Mouse (Mus musculus): ENCODE measurements around the gene Ank3. TPM values are rescaled to one million over a fixed set of nuclear protein-coding genes. Genes with fewer than 3 reads are reported as not detected.

Gene Ank3
- polyA plus RNA-seq, 1 experiment from 2014 or later: 44.7 TPM

DNA sequence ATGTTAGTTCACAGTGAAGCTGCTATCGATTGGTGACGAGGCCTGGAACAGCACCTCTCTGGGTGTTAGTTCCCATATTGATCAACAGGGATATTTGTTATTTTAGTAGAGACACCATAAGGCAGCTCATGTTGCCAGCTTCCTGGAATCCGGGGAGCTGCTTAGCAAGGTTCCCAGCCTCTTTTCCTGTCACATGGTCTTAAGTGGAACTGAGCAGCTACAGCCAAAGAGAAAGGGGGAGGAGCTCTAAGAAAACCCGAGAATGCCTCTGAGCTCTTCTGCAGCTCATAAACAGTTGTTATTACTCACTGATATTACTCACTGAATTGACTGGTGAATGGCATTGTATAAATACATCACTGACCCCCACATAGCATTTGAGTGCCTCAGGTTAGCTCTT lies 318.3 kb downstream of the Ank3 start:
- H3K9me3 ChIP-seq: no peaks in the 10 kb centered on the region
- 78% methylated on average over 4 of the region's 4 CpGs for WGBS
- H3K36me3 ChIP-seq: no peaks in the 10 kb centered on the region

GRCm38 (mm10) chr10:69719421-69719820 lies 320.8 kb downstream of the Ank3 start:
- H3K36me3 ChIP-seq: no peaks in the 10 kb centered on the region
- DNase-seq (ENCODE audit: low spot score): no peak
- no peaks in the 10 kb centered on the region for H3K9me3 ChIP-seq
- 78% methylated on average over 5 of the region's 5 CpGs for WGBS
- no peaks in the 10 kb centered on the region for H3K27me3 ChIP-seq (ENCODE audit: insufficient read depth, poor library complexity, severe bottlenecking)
- H3K4me3 ChIP-seq: no peak overlapping the region
- H3K4me1 ChIP-seq (replicated peaks): peaks cover 39% of the 10 kb centered on the region
- H3K27ac ChIP-seq: peak overlapping the region; percentile 73; the same call in 1 of the 2 replicates

More for the DNA sequence above, 318.3 kb downstream of the Ank3 start:
- H3K4me3 ChIP-seq: no peak overlapping the region
- DNase-seq (ENCODE audit: low spot score): no peak
- no peaks in the 10 kb centered on the region for H3K27me3 ChIP-seq (ENCODE audit: insufficient read depth, poor library complexity, severe bottlenecking)
- H3K4me1 ChIP-seq (replicated peaks): peaks cover 31% of the 10 kb centered on the region
- no peak overlapping the region for H3K27ac ChIP-seq

DNA sequence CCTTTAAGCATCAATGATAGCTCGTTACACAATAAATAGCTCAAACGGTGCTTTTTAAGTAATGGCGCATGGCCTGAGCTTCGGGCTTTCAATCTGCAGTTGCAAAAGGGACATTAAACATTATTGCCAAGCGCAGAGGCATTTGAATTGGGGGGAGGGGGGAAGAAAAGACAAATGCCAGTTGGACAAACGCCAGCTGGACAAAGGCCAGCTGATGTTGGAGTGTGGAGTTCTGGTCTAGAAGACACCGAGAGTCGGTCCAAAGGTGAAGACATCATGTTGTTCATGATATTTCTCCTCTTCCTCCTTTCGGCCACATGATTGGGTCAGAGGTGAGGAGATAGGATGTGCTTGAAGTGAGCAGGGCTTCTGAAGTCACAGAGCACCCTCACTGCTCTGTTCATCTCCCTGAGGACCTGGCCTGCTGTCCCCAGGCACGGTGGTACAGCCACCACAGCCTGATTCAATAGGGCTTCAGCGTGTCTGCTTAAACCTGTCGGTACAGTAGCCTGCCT lies 321.4 kb downstream of the Ank3 start:
- H3K36me3 ChIP-seq: no peaks in the 10 kb centered on the region
- peaks cover 45% of the 10 kb centered on the region for H3K4me1 ChIP-seq (replicated peaks)
- WGBS: 62% methylated on average over 12 of the region's 12 CpGs
- peak overlapping the region; percentile 73 for H3K27ac ChIP-seq
- H3K27me3 ChIP-seq (ENCODE audit: insufficient read depth, poor library complexity, severe bottlenecking): no peaks in the 10 kb centered on the region
- H3K4me3 ChIP-seq: no peak overlapping the region
- DNase-seq (ENCODE audit: low spot score): no peak
- no peaks in the 10 kb centered on the region for H3K9me3 ChIP-seq

DNA sequence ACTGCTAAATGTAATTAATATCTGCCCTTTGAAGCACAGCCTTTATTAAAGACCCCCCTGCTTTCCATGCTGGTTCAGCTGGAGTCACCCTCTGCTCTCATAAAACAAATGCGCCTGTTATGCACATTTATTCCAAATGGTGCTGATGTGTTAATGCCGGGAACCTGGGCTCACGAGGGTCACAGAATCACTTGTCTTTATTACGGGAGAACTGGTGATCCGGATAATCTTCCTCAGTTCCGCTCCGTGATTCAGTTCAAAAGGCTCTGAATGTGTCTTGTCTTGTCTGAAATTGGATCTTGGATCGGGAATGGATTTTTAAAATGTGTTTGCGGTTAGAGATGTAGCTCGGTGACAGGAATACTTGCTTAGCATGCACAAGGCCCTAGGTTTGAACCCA lies 321.9 kb downstream of the Ank3 start:
- Histone ChIP-seq H3K9me3 (no peaks in the 10 kb centered on the region), H3K36me3 (no peaks in the 10 kb centered on the region), H3K4me3 (no peak overlapping the region), H3K27ac (peak overlapping the region; percentile 73), H3K4me1 (replicated peaks) (peaks cover 48% of the 10 kb centered on the region), H3K27me3 (ENCODE audit: insufficient read depth, poor library complexity, severe bottlenecking) (no peaks in the 10 kb centered on the region)
- WGBS: 49% methylated on average over 10 of the region's 10 CpGs
- DNase-seq (ENCODE audit: low spot score): peak; percentile 20

- peak overlapping the region; percentile 73 for H3K27ac ChIP-seq
- DNase-seq (ENCODE audit: low spot score): no peak
- H3K4me3 ChIP-seq: no peak overlapping the region
- H3K4me1 ChIP-seq (replicated peaks): peaks cover 48% of the 10 kb centered on the region
- 49% methylated on average over 6 of the region's 6 CpGs for WGBS
- H3K9me3 ChIP-seq: no peaks in the 10 kb centered on the region
- H3K36me3 ChIP-seq: no peaks in the 10 kb centered on the region
- no peaks in the 10 kb centered on the region for H3K27me3 ChIP-seq (ENCODE audit: insufficient read depth, poor library complexity, severe bottlenecking)
Observed at GRCm38 (mm10) chr10:69720899-69721490, 322.4 kb downstream of the Ank3 start.

DNA sequence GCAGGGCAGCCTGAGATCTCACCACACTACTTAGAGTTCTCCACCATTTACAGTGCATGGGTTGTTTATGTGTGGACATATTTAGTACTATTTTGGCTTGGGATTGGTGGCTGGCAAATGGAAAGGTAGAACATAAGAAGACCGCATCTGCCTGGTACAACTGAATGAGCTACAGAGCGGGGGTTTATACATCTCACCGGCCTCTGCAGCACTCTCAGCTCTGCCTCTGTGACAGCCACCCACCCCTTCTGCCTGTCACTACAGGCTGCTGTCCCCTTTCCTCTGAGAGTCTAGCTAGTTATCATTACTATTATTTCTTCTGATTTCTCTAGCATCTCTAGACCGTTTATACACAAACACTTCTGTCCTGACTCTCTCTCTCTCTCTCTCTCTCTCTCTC lies 325.6 kb downstream of the Ank3 start:
- no peaks in the 10 kb centered on the region for H3K9me3 ChIP-seq
- H3K27ac ChIP-seq: peak overlapping the region; percentile 8; the same call in 1 of the 2 replicates
- no peaks in the 10 kb centered on the region for H3K27me3 ChIP-seq (ENCODE audit: insufficient read depth, poor library complexity, severe bottlenecking)
- H3K4me1 ChIP-seq (replicated peaks): peaks cover 47% of the 10 kb centered on the region
- DNase-seq (ENCODE audit: low spot score): no peak
- H3K36me3 ChIP-seq: no peaks in the 10 kb centered on the region
- H3K4me3 ChIP-seq: no peak overlapping the region
- WGBS: 95% methylated on average over 4 of the region's 4 CpGs

GRCm38 (mm10) chr10:69725078-69725477 lies 326.5 kb downstream of the Ank3 start:
- no peaks in the 10 kb centered on the region for H3K27me3 ChIP-seq (ENCODE audit: insufficient read depth, poor library complexity, severe bottlenecking)
- no peak overlapping the region for H3K4me3 ChIP-seq
- H3K4me1 ChIP-seq (replicated peaks): peaks cover 41% of the 10 kb centered on the region
- DNase-seq (ENCODE audit: low spot score): no peak
- WGBS: 69% methylated on average over 14 of the region's 14 CpGs
- H3K9me3 ChIP-seq: no peaks in the 10 kb centered on the region
- H3K36me3 ChIP-seq: no peaks in the 10 kb centered on the region
- H3K27ac ChIP-seq: peak overlapping the region; percentile 56

DNA sequence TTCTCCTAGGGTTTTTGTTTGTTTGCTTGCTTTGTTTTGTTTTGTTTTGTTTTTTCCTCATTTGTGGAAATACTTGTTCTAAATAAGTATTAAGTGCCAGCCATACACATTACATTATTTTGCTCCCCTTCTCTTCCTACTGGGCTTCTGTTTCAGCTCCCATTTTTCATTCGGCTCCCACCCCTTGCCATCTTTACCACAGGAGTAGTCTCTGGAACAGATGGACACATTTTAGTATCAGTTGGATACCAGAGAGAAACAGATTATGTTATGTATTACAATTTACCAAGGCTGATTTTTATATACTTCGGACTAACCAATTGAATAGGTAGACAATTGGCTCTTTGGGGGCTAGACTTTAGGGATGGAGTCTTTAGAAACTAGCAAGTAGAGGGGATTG lies 327.7 kb downstream of the Ank3 start:
- no peaks in the 10 kb centered on the region for H3K9me3 ChIP-seq
- no peaks in the 10 kb centered on the region for H3K36me3 ChIP-seq
- H3K4me1 ChIP-seq (replicated peaks): peaks cover 41% of the 10 kb centered on the region
- H3K4me3 ChIP-seq: no peak overlapping the region
- DNase-seq (ENCODE audit: low spot score): no peak
- 91% methylated on average over 2 of the region's 2 CpGs for WGBS
- H3K27ac ChIP-seq: no peak overlapping the region
- no peaks in the 10 kb centered on the region for H3K27me3 ChIP-seq (ENCODE audit: insufficient read depth, poor library complexity, severe bottlenecking)

- WGBS: 89% methylated on average over 7 of the region's 7 CpGs
- no peak for DNase-seq (ENCODE audit: low spot score)
Observed at GRCm38 (mm10) chr10:69726806-69727205, 328.2 kb downstream of the Ank3 start.

GRCm38 (mm10) chr10:69728876-69729275 lies 330.3 kb downstream of the Ank3 start:
- no peak overlapping the region for H3K27ac ChIP-seq
- no peaks in the 10 kb centered on the region for H3K9me3 ChIP-seq
- H3K27me3 ChIP-seq (ENCODE audit: insufficient read depth, poor library complexity, severe bottlenecking): no peaks in the 10 kb centered on the region
- peaks cover 32% of the 10 kb centered on the region for H3K4me1 ChIP-seq (replicated peaks)
- DNase-seq (ENCODE audit: low spot score): no peak
- WGBS: 70% methylated on average over 6 of the region's 6 CpGs
- H3K4me3 ChIP-seq: no peak overlapping the region
- no peaks in the 10 kb centered on the region for H3K36me3 ChIP-seq

More at GRCm38 (mm10) chr10:69726806-69727205, 328.2 kb downstream of the Ank3 start:
- no peaks in the 10 kb centered on the region for H3K27me3 ChIP-seq (ENCODE audit: insufficient read depth, poor library complexity, severe bottlenecking)
- no peak overlapping the region for H3K4me3 ChIP-seq
- H3K27ac ChIP-seq: no peak overlapping the region
- peaks cover 37% of the 10 kb centered on the region for H3K4me1 ChIP-seq (replicated peaks)
- no peaks in the 10 kb centered on the region for H3K36me3 ChIP-seq
- H3K9me3 ChIP-seq: no peaks in the 10 kb centered on the region

DNA sequence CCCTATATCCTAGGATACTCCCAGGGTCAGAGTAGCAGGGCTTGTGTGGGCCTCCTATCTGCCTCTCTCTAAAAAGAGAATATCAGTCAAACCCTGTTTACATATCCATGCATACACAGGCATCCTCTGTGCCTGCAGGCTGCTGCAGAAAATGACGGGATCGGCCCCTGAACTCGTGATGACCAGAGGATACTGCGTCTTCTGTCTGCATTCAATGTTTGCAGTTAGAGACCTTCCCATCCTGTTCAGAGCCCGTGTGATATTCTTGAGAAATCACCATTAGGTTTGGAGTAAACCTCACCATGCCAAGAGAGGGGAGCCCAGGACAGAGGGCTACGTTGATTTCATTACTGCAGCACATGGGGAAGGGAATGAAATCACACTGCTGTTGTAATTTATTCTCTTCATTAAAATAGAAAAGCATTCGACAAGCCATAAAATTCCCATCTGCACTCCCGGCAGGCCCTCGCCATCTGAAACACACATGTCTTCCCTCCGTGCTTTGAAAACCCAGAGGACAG lies 331.8 kb downstream of the Ank3 start:
- Histone ChIP-seq H3K4me3 (no peak overlapping the region), H3K4me1 (replicated peaks) (peaks cover 18% of the 10 kb centered on the region), H3K27me3 (ENCODE audit: insufficient read depth, poor library complexity, severe bottlenecking) (no peaks in the 10 kb centered on the region), H3K9me3 (no peaks in the 10 kb centered on the region), H3K36me3 (no peaks in the 10 kb centered on the region), H3K27ac (peak overlapping the region; percentile 71; the same call in 1 of the 2 replicates)
- 69% methylated on average over 10 of the region's 10 CpGs for WGBS
- no peak for DNase-seq (ENCODE audit: low spot score)

DNA sequence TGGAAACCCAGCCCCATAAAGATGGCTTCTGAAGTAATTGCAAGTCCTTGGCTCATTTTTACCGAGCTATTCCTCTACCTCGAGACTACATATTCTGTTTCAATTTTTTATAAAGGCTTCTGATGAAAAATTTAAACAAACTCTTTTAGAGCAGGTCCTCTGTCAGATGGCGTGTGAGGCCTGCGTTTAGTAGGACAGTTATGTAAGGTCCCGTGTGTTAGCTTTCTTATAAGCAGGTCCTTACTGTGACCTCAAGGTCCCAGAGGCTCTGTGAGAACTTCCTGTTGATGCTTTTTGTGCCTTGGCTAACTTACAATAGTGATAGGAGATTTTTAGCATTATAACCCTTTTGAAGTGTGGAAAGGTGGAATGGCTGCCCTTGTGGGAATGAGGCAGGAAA lies 332.8 kb downstream of the Ank3 start:
- no peaks in the 10 kb centered on the region for H3K9me3 ChIP-seq
- H3K36me3 ChIP-seq: no peaks in the 10 kb centered on the region
- no peaks in the 10 kb centered on the region for H3K27me3 ChIP-seq (ENCODE audit: insufficient read depth, poor library complexity, severe bottlenecking)
- no peak for DNase-seq (ENCODE audit: low spot score)
- H3K27ac ChIP-seq: no peak overlapping the region
- peaks cover 22% of the 10 kb centered on the region for H3K4me1 ChIP-seq (replicated peaks)
- no peak overlapping the region for H3K4me3 ChIP-seq
- 84% methylated on average over 5 of the region's 5 CpGs for WGBS

DNA sequence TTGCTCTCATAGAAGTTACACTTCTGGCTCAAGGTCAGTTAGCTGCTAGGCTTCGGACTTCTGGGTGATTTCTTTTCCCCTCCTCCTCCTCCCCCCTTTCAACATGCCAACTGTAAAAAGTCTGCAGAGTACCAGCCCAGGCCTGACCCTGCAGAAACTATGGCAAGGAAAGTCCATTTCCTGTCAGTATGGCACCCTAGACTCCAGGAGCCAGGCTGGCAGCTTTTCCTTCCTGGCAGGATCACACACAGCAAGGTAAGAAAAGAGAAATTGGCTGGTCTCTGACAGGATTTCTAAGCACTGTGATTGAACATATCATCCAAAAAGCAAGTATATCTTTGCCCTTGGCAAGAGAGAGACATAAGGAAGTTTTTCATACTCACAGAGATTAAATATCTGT lies 333.3 kb downstream of the Ank3 start:
- Histone ChIP-seq H3K27me3 (ENCODE audit: insufficient read depth, poor library complexity, severe bottlenecking) (no peaks in the 10 kb centered on the region), H3K4me1 (replicated peaks) (peaks cover 23% of the 10 kb centered on the region), H3K36me3 (no peaks in the 10 kb centered on the region), H3K27ac (no peak overlapping the region), H3K9me3 (no peaks in the 10 kb centered on the region), H3K4me3 (no peak overlapping the region)
- no peak for DNase-seq (ENCODE audit: low spot score)
- 83% methylated on average over 1 of the region's 1 CpGs for WGBS

Data from hindbrain, embryonic 10.5 days (tissue).